Mouse (Mus musculus) embryonic facial prominence, embryonic 15.5 days (tissue): Measurements from ENCODE around the gene Fam13c. TPM values are rescaled to one million over a fixed set of nuclear protein-coding genes. Genes with fewer than 3 reads are reported as not detected.

Source experiments
- polyA plus RNA-seq: library from polyadenylated mRNA; unstranded; fragments of >200 nt; fragmentation: Nextera tagmentation; extraction: Ambion mirVana; gene quantifications from 2 replicates; pipeline ENCODE4 v1.2.1, GENCODE M21; 2015

The Fam13c gene
- polyA plus RNA-seq, 1 experiment from 2014 or later: 13.6 TPM

Other genes starting within 250 kb of the Fam13c start
- gene Mrln, start 235.8 kb upstream of the Fam13c start, polyA plus RNA-seq: 23.9 and 30.1 TPM in 2 replicates
- gene Slc16a9, start 195.4 kb upstream of the Fam13c start, polyA plus RNA-seq: 1.7 and 2.4 TPM in 2 replicates
- gene Phyhipl, start 215.5 kb downstream of the Fam13c start, polyA plus RNA-seq: 4.0 and 4.5 TPM in 2 replicates